ENCODE assay signal across 14 mouse cellular contexts in the genomic region with DNA sequence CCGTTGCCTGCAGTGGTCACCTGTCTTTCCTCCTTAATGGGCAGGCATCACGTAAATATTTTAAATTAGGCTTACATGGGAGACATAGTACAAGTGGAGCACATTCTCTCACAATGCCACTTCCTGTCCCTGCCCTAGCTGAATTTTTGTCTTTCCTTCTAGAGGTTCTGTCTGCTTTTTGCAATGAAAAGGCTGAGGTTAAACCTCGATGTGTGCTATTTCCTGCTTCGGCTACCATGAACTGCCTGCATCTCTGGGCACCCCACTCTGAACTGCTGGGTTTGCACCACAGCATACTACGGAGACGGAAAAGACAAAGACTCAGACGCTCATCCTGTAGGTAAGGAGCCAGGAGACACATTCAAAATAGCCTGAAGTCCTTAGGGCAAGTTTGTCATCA.
DNase-seq lines count a peak whose midpoint lies in the region; ATAC-seq and TF ChIP-seq lines count a peak whose summit lies in the region.
"Had no signal": no experiment of that assay in that cellular context is flagged by ENCODE, and none has a peak within 500 bp of the region (broad histone marks: within the 10 kb centered on the region; RNA-seq: fewer than 3 reads in every experiment).

No protein-coding gene starts in this region.

- 63% methylated on average over 7 of the region's 7 CpGs for WGBS in kidney, adult 2 months
- 2% methylated on average over 7 of the region's 7 CpGs for WGBS in thymus, adult 2 months
- 85% methylated on average over 7 of the region's 7 CpGs for WGBS in forebrain, embryonic 15.5 days

- no peaks in the 10 kb centered on the region for H3K4me1 ChIP-seq in kidney, adult 2 months (ENCODE audit: control insufficient read depth, insufficient read depth, low read length)
- peaks cover 26% of the 10 kb centered on the region for H3K4me1 ChIP-seq in thymus, adult 2 months (replicated peaks; ENCODE audit: control insufficient read depth, insufficient read depth, low read length)
- H3K4me1 ChIP-seq in forebrain, embryonic 15.5 days: peaks cover 6% of the 10 kb centered on the region; the same call in 1 of the 2 replicates

- ATAC-seq in forebrain, embryonic 15.5 days (replicated peaks): no peak

- intact Hi-C loops in gastrocnemius, adult 2 months (cut with DNase I): no loop called here

- no peak for TF ChIP-seq POLR2A in kidney, adult 2 months (IDR thresholded peaks at IDR 0.05; ENCODE audit: low read depth, low read length)
- TF ChIP-seq POLR2A in thymus, adult 2 months (IDR thresholded peaks at IDR 0.05; ENCODE audit: control insufficient read depth, extremely low read depth, insufficient read depth, low read length, poor library complexity): no peak

- no peaks in the 10 kb centered on the region for H3K36me3 ChIP-seq in kidney, adult 2 months (ENCODE audit: control insufficient read depth, insufficient read depth, low read length)
- no peaks in the 10 kb centered on the region for H3K36me3 ChIP-seq in thymus, adult 2 months (ENCODE audit: control insufficient read depth, insufficient read depth, low read length)
- H3K36me3 ChIP-seq in forebrain, embryonic 15.5 days: no peaks in the 10 kb centered on the region

- H3K9me3 ChIP-seq in forebrain, embryonic 15.5 days: no peaks in the 10 kb centered on the region

- H3K27me3 ChIP-seq in kidney, adult 2 months (replicated peaks; ENCODE audit: control insufficient read depth, insufficient read depth, low read length): no peaks in the 10 kb centered on the region
- H3K27me3 ChIP-seq in thymus, adult 2 months (ENCODE audit: control insufficient read depth, insufficient read depth, low read length): no peaks in the 10 kb centered on the region
- H3K27me3 ChIP-seq in forebrain, embryonic 15.5 days: no peaks in the 10 kb centered on the region

- peak overlapping the region; percentile 38; the same call in 1 of the 2 replicates for H3K27ac ChIP-seq in gastrocnemius, adult 2 months
- peak overlapping the region; percentile 12; the same call in 1 of the 2 replicates for H3K27ac ChIP-seq in kidney, adult 2 months (ENCODE audit: insufficient read depth, low read depth, low read length)
- H3K27ac ChIP-seq in thymus, adult 2 months (ENCODE audit: control insufficient read depth, insufficient read depth, low read length): peak overlapping the region; percentile 95
- H3K27ac ChIP-seq in forebrain, embryonic 15.5 days (replicated peaks): no peak overlapping the region
- H3K27ac ChIP-seq: liver, embryonic 14.5 days had no signal

- DNase-seq in gastrocnemius, adult 2 months: no peak
- DNase-seq in gastrocnemius, adult 18-20 months (ENCODE audit: low spot score): no peak
- no peak for DNase-seq in kidney, adult 2 months
- no peak for DNase-seq in kidney, postnatal 14 days
- DNase-seq in induced T-regulatory cell, adult 2 months (ENCODE audit: low read depth): peak; percentile 85
- DNase-seq in thymus, adult 2 months: peak; percentile 58
- no peak for DNase-seq in layer of hippocampus, adult 9-11 months
- DNase-seq: cerebellum, adult 11 months; kidney, adult 11 months; lung, postnatal 4 days; right cerebral cortex, postnatal 25 days had no signal

- TF ChIP-seq CTCF in gastrocnemius, adult 2 months (IDR thresholded peaks at IDR 0.05): no peak
- TF ChIP-seq CTCF in kidney, adult 2 months (conservative IDR thresholded peaks at IDR 0.05; ENCODE audit: insufficient read depth, insufficient read length, low read depth, low read length): no peak
- TF ChIP-seq CTCF in thymus, adult 2 months (IDR thresholded peaks at IDR 0.05; ENCODE audit: borderline replicate concordance, control insufficient read depth, extremely low read depth, insufficient read depth, low read length, poor library complexity): no peak

- no peak overlapping the region for H3K4me2 ChIP-seq in forebrain, embryonic 15.5 days (replicated peaks)

- H3K9ac ChIP-seq in forebrain, embryonic 15.5 days (replicated peaks): no peak overlapping the region
- H3K9ac ChIP-seq: liver, embryonic 14.5 days had no signal

- no peak overlapping the region for H3K4me3 ChIP-seq in gastrocnemius, adult 2 months
- no peak overlapping the region for H3K4me3 ChIP-seq in kidney, adult 2 months (ENCODE audit: insufficient read depth, low read depth, low read length)
- no peak overlapping the region for H3K4me3 ChIP-seq in thymus, adult 2 months (ENCODE audit: control insufficient read depth, insufficient read depth, low read length)
- H3K4me3 ChIP-seq in forebrain, embryonic 15.5 days: no peak overlapping the region
- H3K4me3 ChIP-seq: layer of hippocampus, adult 2 months had no signal

Comparison
In these comparisons a context has a peak if more than half of its experiments do, and no peak if none do; other contexts are left out.
1. DNase-seq: peak in induced T-regulatory cell, adult 2 months (single experiment) and thymus, adult 2 months (single experiment); none in gastrocnemius, adult 2 months (single experiment), gastrocnemius, adult 18-20 months (single experiment), kidney, adult 2 months (single experiment), kidney, postnatal 14 days (single experiment) and layer of hippocampus, adult 9-11 months (single experiment).